Comparison of ENCODE assay signal across 9 mouse cellular contexts in the genomic region with DNA sequence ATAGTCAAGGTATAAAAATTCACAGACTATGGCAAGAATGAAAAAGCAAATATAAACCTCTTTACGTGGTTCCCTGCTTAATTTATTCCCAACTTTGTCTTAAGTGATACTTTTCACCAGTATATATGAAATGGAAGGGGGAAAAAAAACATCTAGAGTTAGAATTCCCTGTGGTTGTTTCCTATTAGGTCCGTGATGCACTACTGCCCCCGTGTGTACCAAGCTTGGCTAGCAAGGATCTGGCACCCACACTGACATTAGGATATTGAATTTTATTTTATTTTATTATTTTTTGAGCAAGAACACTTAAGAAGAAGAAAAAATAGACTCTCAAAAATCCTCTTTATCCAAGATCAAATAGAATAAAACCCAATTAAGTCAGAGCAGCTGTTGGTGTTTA.
A peak's percentile ranks its signal among the peaks of the same experiment; 100 is the strongest.
DNase-seq lines count a peak whose midpoint lies in the region; ATAC-seq and TF ChIP-seq lines count a peak whose summit lies in the region.
"Had no signal": no experiment of that assay in that cellular context is flagged by ENCODE, and none has a peak within 500 bp of the region (broad histone marks: within the 10 kb centered on the region; RNA-seq: fewer than 3 reads in every experiment).

No protein-coding gene starts in this region.

- no peaks in the 10 kb centered on the region for H3K27me3 ChIP-seq in forebrain, embryonic 14.5 days (replicated peaks; ENCODE audit: control insufficient read depth, insufficient read depth, low read length)
- H3K27me3 ChIP-seq in forebrain, embryonic 10.5 days (ENCODE audit: poor library complexity, severe bottlenecking), result no peaks in the 10 kb centered on the region
- H3K27me3 ChIP-seq in lung, embryonic 14.5 days (ENCODE audit: insufficient read depth, low read length), result no peaks in the 10 kb centered on the region

- no peaks in the 10 kb centered on the region for H3K4me1 ChIP-seq in forebrain, embryonic 14.5 days (ENCODE audit: control insufficient read depth, insufficient read depth, low read length)
- no peaks in the 10 kb centered on the region for H3K4me1 ChIP-seq in forebrain, embryonic 10.5 days
- H3K4me1 ChIP-seq in lung, embryonic 14.5 days (ENCODE audit: insufficient read depth), result no peaks in the 10 kb centered on the region
- H3K4me1 ChIP-seq: embryonic facial prominence, embryonic 13.5 days had no signal

- H3K4me3 ChIP-seq in forebrain, embryonic 14.5 days (ENCODE audit: low read depth, low read length), result no peak overlapping the region
- H3K4me3 ChIP-seq in forebrain, embryonic 10.5 days, result no peak overlapping the region
- H3K4me3 ChIP-seq in lung, embryonic 14.5 days (ENCODE audit: low read depth, low read length), result no peak overlapping the region
- no peak overlapping the region for H3K4me3 ChIP-seq in left cerebral cortex, adult 2 months
- H3K4me3 ChIP-seq: embryonic facial prominence, embryonic 13.5 days had no signal

- TF ChIP-seq CTCF in lung, embryonic 14.5 days (IDR thresholded peaks at IDR 0.05; ENCODE audit: low read depth), result peak; percentile 73
- peak; percentile 86 for TF ChIP-seq CTCF in left cerebral cortex, adult 2 months (IDR thresholded peaks at IDR 0.05)

- H3K4me2 ChIP-seq in forebrain, embryonic 14.5 days (ENCODE audit: low read length), result no peak overlapping the region
- H3K4me2 ChIP-seq in lung, embryonic 14.5 days, result no peak overlapping the region
- H3K4me2 ChIP-seq: embryonic facial prominence, embryonic 13.5 days had no signal

- intact Hi-C loops in left cerebral cortex, adult 2 months (cut with DNase I), result loop anchor here (5.0 to 10.0 kb wide), 3 partner anchors 1251 to 1681 kb away; partner anchors contain the start of gene Auts2

- ATAC-seq in forebrain, embryonic 14.5 days, result no peak
- no peak for ATAC-seq in lung, embryonic 14.5 days (ENCODE audit: insufficient read depth)
- ATAC-seq in erythroblast, adult 5-6 weeks (replicated peaks; ENCODE audit: low FRiP score, poor library complexity, severe bottlenecking), result no peak
- ATAC-seq in granulocyte monocyte progenitor cell, adult 5-6 weeks (replicated peaks; ENCODE audit: poor library complexity, severe bottlenecking), result no peak

- WGBS in forebrain, embryonic 14.5 days, result 37% methylated on average over 3 of the region's 3 CpGs
- 44% methylated on average over 3 of the region's 3 CpGs for WGBS in forebrain, embryonic 10.5 days
- WGBS in lung, embryonic 14.5 days, result 23% methylated on average over 3 of the region's 3 CpGs

- H3K27ac ChIP-seq in forebrain, embryonic 14.5 days (ENCODE audit: low read depth, low read length), result no peak overlapping the region; the same call in 1 of the 2 replicates
- H3K27ac ChIP-seq in forebrain, embryonic 10.5 days, result no peak overlapping the region
- no peak overlapping the region for H3K27ac ChIP-seq in lung, embryonic 14.5 days (ENCODE audit: low read depth)
- H3K27ac ChIP-seq in left cerebral cortex, adult 2 months, result no peak overlapping the region
- H3K27ac ChIP-seq: embryonic facial prominence, embryonic 13.5 days had no signal

- no peaks in the 10 kb centered on the region for H3K9me3 ChIP-seq in forebrain, embryonic 14.5 days (replicated peaks; ENCODE audit: control insufficient read depth, low read length)
- H3K9me3 ChIP-seq in forebrain, embryonic 10.5 days, result no peaks in the 10 kb centered on the region; the same call in 1 of the 2 replicates
- no peaks in the 10 kb centered on the region for H3K9me3 ChIP-seq in lung, embryonic 14.5 days (ENCODE audit: low read depth, low read length)

- no peaks in the 10 kb centered on the region for H3K36me3 ChIP-seq in forebrain, embryonic 14.5 days (ENCODE audit: control insufficient read depth, insufficient read depth, low read length)
- no peaks in the 10 kb centered on the region for H3K36me3 ChIP-seq in forebrain, embryonic 10.5 days (replicated peaks)
- no peaks in the 10 kb centered on the region for H3K36me3 ChIP-seq in lung, embryonic 14.5 days (ENCODE audit: insufficient read depth)
- H3K36me3 ChIP-seq: embryonic facial prominence, embryonic 13.5 days had no signal

- DNase-seq in forebrain, embryonic 14.5 days (ENCODE audit: low spot score), result peak; percentile 86
- DNase-seq in forebrain, embryonic 10.5 days (ENCODE audit: extremely low spot score, low spot score), result no peak
- DNase-seq in lung, embryonic 14.5 days, result peak; percentile 81
- no peak for DNase-seq in lung, postnatal 25 days (ENCODE audit: low spot score)
- DNase-seq in embryo, embryonic 11 days, result peak; percentile 51
- peak; percentile 50 to 69 for DNase-seq in left cerebral cortex, adult 2 months (ENCODE audit: extremely low spot score in 1 of 2, low spot score in 2 of 2)

- no peak overlapping the region for H3K9ac ChIP-seq in forebrain, embryonic 14.5 days (ENCODE audit: low read length)
- no peak overlapping the region for H3K9ac ChIP-seq in lung, embryonic 14.5 days
- H3K9ac ChIP-seq: embryonic facial prominence, embryonic 13.5 days had no signal

Comparison
In these comparisons a context has a peak if more than half of its experiments do, and no peak if none do; other contexts are left out.
1. DNase-seq: peak in forebrain, embryonic 14.5 days (single experiment), lung, embryonic 14.5 days (single experiment), embryo, embryonic 11 days (single experiment) and left cerebral cortex, adult 2 months (2 of 2); none in forebrain, embryonic 10.5 days (single experiment) and lung, postnatal 25 days (single experiment).